Mouse (Mus musculus): ENCODE data around the gene Parn. TPM values are rescaled to one million over a fixed set of nuclear protein-coding genes. Genes with fewer than 3 reads are reported as not detected.

Parn gene
- polyA plus RNA-seq, 1 experiment: 7.5 TPM

DNA sequence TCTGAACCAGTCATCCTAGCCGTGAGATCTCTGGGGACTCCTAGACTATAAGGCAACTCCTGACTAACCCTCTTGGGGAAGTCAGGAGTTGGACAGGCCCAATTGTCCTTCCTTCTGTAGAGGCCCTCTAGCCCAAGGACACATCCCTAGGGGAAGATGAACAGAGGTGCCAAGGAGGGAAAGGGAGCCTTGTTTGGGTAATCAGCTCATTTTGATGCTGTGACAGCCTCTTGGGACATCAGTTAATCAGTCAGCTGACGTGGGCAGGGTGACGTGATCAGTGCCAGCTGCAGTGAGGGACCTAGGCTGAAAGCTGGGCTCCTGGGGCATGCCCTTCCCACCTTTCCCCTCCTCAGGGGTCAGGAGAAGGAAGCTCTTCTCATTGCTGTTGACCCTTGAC, 169.0 kb downstream of the Parn start:
- no peak for DNase-seq (ENCODE audit: low read depth, low spot score)
- WGBS: 73% methylated on average over 3 of the region's 3 CpGs

- DNase-seq (ENCODE audit: low read depth, low spot score): no peak
These were observed 174.0 kb downstream of the Parn start for GRCm38 (mm10) chr16:13493981-13494380.

DNA sequence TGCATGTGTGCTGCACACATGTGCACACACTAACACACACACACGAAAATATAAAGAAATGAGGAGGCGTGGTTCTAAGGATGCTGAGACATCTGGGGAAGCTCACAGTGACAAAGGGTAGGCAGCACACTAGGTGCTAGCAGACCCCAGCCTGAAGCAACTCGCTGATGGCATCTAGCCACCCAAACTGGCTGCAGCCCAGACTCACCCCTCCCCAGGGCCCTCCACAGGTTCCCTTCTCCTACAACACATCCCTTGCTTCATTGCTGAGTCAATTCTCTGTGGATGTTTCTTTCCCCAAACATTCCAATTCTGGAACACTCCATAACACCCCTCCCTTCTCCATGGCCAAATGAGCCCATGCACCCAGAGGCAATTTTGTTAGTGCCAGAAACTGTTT, 175.0 kb downstream of the Parn start:
- WGBS: 75% methylated on average over 3 of the region's 3 CpGs
- no peak for DNase-seq (ENCODE audit: low read depth, low spot score)

More at GRCm38 (mm10) chr16:13493981-13494380, 174.0 kb downstream of the Parn start:
- 73% methylated on average over 3 of the region's 3 CpGs for WGBS

- DNase-seq (ENCODE audit: low read depth, low spot score): no peak
- 82% methylated on average over 3 of the region's 3 CpGs for WGBS
These were observed 176.2 kb downstream of the Parn start for GRCm38 (mm10) chr16:13491776-13492175.

Other genes starting within 250 kb of the Parn start
- 21.5 and 24.8 TPM in 2 replicates for gene Bfar, start 3.7 kb upstream of the Parn start, polyA plus RNA-seq (2012; rRNA removed)
- 1.6 and 2.2 TPM in 2 replicates for gene 3110001I22Rik, start 3.8 kb upstream of the Parn start, polyA plus RNA-seq (2012; rRNA removed)
- gene Pla2g10, start 62.8 kb upstream of the Parn start, polyA plus RNA-seq (2012; rRNA removed): 14.4 and 18.5 TPM in 2 replicates
- 7.7 and 8.5 TPM in 2 replicates for gene Rrn3, start 112.5 kb upstream of the Parn start, polyA plus RNA-seq (2012; rRNA removed)
- gene Ntan1, start 150.7 kb upstream of the Parn start, polyA plus RNA-seq (2012; rRNA removed): 34.8 and 44.6 TPM in 2 replicates
- 235 and 281 TPM in 2 replicates for gene Pdxdc1, start 235.0 kb upstream of the Parn start, polyA plus RNA-seq (2012; rRNA removed)
- 4.6 and 5.4 TPM in 2 replicates for gene Mpv17l, start 235.0 kb upstream of the Parn start, polyA plus RNA-seq (2012; rRNA removed)